Mouse (Mus musculus): ENCODE data around the gene Pitx2.

The Pitx2 gene

GRCm38 (mm10) chr3:129217862-129218370 lies 18.2 kb downstream of the Pitx2 start:
- DNase-seq: no peak

DNA sequence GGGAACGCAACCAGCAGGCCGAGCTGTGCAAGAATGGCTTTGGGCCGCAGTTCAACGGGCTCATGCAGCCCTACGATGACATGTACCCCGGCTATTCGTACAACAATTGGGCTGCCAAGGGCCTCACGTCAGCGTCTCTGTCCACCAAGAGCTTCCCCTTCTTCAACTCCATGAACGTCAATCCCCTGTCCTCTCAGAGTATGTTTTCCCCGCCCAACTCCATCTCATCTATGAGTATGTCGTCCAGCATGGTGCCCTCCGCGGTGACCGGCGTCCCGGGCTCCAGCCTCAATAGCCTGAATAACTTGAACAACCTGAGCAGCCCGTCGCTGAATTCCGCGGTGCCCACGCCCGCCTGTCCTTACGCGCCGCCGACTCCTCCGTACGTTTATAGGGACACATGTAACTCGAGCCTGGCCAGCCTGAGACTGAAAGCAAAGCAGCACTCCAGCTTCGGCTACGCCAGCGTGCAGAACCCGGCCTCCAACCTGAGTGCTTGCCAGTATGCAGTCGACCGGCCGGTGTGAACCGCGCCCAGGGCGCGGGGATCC lies 18.8 kb downstream of the Pitx2 start:
- DNase-seq: no peak

DNA sequence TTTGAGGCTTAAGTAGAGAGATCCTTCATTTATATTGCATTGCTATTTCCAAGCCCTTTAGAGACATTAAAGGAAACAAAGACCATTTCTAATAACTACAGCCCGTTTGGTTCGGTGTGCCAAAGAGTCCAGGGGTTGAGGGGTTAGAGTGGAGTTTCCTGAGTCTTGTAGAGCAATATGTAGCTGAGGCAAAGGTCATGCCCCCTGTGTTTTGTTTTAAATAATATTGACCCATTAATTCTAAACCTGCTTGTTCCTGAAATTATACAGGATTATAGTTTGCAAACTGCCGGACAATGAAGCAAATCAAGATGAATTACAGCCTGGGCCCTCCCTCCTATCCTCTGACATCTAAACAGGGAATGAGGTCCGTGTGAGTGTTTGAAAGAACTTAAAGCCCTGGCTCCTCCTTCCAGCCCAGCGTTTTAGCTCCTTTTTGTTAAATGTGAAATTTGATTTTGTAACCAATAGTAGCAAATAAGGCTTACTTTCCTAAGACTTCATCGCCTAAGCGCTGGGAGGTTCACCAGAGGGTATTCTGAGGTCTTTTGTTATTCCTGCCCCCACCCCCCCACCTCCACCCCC lies 20.5 kb downstream of the Pitx2 start:
- DNase-seq: no peak

DNA sequence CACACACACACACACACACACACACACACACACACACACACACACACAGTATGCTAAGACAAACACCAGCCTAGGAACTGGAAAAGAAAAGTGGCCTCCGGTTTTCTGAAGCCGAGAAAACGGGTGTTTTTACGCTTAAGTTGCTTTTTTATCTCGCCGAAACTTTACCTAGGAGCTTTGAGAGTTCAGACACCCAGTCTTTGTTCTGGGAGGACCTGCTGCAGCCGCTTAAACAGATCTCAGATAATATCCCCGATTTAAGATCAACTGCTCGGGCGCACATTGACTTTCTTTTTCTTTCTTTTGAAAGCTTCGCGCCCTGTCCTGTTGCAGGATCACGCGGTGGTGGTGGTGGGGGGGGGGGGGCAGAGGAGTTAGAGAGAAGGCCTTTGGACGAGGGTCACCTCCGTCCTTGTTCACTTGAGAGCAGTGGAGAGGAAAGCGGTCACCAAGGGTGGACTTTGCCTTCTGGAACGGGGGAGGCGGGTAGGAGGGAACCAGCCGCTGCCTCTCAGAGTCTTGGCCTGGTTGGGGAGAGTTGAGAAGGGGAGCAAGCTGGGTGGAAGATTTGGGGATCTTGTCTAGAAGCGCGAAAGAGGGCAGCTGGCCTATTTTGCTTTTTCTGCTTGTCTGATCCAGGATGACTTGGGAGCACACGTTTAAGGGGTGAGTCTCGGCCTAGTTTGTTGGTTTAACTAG lies 21.2 kb downstream of the Pitx2 start:
- DNase-seq: no peak

GRCm38 (mm10) chr3:129221380-129222260 lies 21.9 kb downstream of the Pitx2 start:
- no peak for DNase-seq

GRCm38 (mm10) chr3:129222448-129223290 lies 23.0 kb downstream of the Pitx2 start:
- DNase-seq: no peak

- no peak for DNase-seq
These were observed 23.7 kb downstream of the Pitx2 start for GRCm38 (mm10) chr3:129223401-129223800.

GRCm38 (mm10) chr3:129223964-129224805 lies 24.5 kb downstream of the Pitx2 start:
- no peak for DNase-seq

- DNase-seq: no peak
These were observed 25.3 kb downstream of the Pitx2 start for GRCm38 (mm10) chr3:129224806-129225576.

DNA sequence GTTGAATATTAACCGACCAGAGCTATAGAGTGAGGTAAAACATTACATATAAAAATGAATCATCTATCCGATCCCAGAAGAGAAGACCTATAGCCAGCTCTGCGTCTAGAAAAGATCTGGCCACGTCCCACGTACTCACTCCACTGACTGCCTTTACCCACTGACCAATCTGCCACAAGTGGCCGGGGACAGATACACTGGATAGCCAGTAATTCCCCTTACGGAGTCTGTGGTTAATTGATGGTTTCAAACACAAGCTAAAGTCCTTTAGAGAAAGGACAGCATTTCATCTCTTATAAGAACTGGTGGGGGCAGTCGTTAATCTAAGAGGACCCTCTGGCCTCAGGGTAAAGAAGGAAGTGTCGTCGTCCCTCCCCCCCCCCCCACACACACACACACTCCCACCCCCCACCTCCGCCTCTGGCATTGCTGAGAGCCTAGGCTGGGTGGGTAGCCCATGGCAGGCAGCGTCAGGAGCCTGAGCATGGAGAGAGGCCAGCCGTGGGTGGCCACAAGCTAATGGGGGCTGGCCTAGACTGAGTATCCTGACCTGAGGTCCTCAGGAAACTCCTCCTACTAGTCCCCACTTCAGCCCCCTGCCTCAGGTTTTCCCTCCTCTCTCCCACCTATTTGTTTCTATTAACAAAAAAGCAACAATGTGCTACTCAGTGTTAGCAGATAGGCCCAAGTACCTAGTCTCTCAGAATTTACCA lies 26.1 kb downstream of the Pitx2 start:
- no peak for DNase-seq

DNA sequence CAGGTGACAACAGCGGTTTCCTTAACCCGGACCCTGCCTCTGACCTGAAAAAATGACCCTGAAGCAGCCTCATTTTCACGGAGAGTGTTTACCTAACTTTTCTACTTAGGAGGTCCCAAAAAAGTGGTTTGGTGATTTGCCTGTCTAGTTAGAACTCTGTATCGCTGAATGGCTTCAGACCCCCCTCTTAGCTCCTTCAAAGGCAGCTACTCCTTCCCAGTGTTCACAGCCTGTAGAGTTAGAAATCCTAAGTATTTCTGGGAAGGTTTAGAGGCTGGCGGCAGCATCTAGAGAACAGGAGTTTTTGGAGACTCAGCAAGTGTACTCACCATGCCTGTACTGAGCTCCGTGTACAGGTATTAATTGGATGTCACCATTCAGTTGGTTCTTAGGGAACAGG lies 27.0 kb downstream of the Pitx2 start:
- DNase-seq: no peak

- DNase-seq: no peak
These were observed 27.7 kb downstream of the Pitx2 start for GRCm38 (mm10) chr3:129227331-129227730.

DNA sequence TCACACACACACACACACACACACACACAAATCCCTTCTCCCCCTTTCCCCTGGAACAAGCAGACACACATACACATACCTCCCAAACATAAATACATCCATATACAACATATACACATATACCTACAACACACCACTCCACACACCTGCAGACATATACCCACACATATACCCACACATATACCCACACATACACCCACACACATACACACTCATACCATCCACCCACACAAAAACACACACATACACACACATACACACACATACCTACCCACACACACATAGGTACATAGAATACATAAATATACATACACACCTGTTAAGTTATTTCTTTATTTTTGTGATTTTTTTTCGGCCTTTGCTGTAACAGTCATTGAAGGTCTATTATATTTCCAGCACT lies 38.3 kb downstream of the Pitx2 start:
- DNase-seq: no peak

DNA sequence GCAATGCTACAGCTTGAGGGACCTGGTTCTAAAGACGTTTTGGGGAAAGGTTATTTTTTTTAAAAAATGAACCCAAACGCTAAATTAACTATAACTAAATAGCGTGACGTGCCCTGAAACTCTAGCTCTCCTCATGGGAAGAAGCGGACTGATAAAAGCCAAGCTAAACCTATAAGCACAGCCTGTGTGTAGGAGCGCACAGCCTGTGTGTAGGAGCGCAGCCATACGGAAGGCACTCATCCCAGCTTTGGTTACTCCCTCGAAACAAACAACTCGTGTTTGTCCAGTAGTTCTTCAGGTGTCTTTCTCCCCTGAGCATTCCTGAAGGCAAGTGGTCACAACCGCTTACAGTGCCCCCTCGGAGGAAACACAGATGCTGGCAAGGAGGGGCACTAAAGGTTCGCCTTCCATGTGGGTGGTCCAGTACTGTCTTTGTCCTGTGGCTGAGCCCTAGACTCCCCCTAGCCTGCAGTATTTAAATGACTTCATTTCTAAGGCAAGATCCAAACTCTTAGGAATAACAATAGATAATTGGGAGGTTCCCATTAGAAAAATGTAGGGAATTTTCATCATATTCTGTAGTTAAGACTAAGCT lies 39.1 kb downstream of the Pitx2 start:
- no peak for DNase-seq

DNA sequence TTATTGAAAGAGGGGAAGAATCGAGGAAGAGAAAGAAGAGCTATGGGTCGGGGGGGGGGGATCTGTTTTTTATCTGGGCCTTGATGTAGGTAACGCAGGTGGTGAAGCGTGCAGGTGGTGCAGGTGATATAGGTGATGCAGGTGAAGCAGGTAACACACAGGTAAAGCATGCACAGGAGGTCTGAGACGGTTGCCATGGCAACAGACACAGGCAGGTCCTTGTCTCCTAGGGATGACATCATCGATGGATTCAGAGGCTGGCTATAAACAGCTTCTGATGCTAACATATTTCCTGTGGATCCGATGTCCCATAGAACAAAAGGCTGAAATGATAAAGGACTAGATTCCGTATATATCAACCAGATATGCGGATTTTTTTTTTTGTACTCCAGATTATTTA lies 51.3 kb downstream of the Pitx2 start:
- no peak for DNase-seq

DNA sequence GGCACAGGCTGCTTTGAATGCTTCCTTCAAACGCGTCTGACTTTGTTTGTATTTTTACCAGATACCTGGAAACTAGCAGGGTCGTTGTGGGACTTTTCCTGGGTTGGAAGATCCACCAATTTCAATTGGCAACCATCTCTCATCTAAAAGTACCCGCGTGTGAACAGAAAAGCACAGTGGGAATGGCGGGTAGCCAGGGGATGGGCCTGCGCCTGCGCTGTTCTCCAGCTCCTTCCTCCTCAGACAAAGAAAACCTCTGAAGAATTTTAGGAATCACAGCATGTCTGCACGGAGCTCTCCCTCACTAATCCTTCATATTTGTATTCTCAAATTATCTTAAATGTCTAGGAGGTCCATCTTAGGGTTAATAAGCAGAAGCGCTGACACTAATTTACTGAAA lies 54.6 kb downstream of the Pitx2 start:
- no peak for DNase-seq

GRCm38 (mm10) chr3:129256283-129256682 lies 56.6 kb downstream of the Pitx2 start:
- no peak for DNase-seq

DNA sequence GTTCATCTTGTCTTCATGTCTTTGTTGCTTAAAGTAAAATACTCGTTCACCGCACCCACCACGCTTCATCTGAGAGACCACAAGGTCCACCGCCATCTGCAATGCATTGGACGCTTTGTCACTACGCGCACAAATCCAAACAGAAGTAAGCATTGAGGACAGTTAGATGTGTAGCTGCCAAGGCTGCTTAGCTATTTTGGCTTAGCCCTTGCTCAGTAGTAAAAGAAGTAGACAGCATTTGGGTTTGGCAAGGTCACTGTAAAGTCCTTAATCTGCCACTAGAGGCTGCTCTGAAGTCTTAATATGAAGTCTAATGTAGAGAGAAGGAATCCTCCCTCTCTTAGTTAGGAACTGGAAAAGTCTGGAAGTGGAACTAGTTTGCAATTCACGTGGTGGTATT lies 57.1 kb downstream of the Pitx2 start:
- DNase-seq: no peak

- no peak for DNase-seq
These were observed 58.8 kb downstream of the Pitx2 start for GRCm38 (mm10) chr3:129258497-129258896.

Data from spleen, adult 18-20 months (tissue).